Mouse (Mus musculus): ENCODE results near the gene Atrn. TPM values are rescaled to one million over a fixed set of nuclear protein-coding genes. Genes with fewer than 3 reads are reported as not detected.
"Not testable (repeated sequence)": the region's sequence is repeated elsewhere in the genome, so short reads cannot be mapped to it uniquely, and the experiment has no call there.

The Atrn gene
- total and polyA plus RNA-seq, 3 experiments = 10.3 to 31.5 (median 27.3) TPM

DNA sequence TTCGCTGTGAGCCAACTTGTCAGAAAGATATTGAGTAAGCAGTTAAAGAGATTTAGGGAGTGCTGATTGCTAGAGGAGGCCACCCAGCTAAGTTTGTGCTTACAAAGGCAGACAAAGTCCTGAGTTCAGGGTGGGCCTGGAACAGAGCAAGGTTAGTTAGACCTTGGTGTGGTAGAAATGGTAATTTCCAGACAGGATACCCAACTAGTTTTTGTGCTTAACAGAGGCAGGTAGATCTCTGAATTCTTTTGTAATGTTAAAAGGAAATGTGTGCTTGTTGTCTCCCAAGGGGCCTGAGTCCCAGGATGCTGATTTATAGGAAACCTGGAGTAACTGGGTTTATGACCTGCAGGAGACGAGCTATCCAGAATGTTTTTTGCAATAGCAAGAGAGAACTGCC lies 52.6 kb downstream of the Atrn start:
- no peak for DNase-seq

DNA sequence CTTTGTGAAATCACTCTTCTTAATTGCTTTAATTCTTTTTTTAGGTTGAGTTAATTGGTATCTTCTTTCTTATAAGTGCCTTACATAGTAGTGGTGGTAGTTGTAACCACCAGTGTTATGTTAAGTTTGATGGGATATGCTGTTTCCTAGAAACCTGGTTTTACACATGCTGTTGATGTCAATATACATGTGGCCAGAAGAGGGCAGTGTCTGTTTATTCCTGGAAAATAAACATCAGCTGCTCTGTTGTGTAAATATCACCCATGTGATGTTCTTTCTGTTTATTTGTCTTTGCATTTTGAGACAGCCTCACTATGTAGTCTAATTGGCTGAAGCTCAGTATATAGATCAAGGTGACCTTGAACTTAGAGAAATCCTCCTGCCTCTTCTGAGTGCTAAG lies 55.6 kb downstream of the Atrn start:
- no peak for DNase-seq

- DNase-seq = no peak
Measured at GRCm38 (mm10) chr2:130965042-130965441, 58.7 kb downstream of the Atrn start.

DNA sequence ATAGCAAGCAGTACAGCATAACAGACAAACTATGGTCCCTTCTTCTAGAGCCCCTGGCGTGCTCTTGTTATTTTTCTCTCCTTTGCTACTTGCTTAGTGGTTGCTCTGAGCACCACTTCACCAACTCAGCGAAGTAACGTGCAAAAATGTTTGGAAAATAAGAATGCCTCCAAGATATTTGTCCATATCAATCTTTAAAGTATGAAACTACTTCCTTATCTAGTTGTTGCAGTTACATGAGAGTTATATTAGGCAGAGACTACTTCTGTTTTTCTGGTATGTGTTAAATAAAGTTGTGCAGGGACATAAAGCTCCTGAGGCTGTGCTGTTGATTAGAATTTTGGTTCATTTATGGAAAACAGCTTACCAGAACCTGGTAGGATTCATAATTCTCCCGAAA lies 64.7 kb downstream of the Atrn start:
- DNase-seq = no peak

- peak; percentile 66 for DNase-seq
Measured at GRCm38 (mm10) chr2:130972386-130972785, 66.1 kb downstream of the Atrn start.

DNA sequence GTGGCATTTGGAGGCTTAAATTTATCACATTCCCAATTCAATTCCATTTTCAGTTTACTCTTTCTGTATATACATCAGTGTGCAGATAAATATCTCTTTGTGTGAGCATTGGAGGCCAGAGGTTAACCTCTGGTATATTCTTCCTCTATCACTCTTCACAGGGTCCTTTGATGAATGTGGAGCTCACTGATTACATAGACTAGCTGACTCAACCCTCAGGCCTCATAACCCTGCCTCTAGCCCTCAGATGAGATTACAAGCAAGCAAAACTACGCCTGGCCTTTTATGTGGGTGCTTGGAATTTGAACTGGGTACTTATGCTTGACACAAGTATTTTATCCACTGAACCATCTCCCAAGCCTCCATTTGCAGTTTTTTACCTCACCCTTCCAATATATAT lies 68.6 kb downstream of the Atrn start:
- no peak for DNase-seq

DNA sequence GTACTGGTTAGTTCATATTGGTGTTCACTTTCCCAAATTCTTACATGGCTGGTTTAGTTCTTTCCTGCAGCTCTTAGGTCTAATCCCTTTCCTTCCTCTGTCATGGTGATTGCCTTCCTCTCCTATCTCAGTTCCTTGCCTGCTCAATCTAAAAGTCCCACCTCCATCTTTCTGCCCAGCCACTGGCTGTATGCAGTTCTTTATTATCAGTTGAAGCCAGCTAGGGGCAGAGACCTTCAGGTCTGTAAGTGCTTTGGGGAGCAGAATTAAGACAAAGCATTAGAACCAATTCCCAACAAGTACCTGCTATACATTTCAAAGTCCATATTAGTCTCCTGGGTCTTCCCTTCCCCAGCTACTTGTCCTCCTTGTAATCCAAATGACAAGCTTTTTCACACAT lies 71.3 kb downstream of the Atrn start:
- no peak for DNase-seq

DNA sequence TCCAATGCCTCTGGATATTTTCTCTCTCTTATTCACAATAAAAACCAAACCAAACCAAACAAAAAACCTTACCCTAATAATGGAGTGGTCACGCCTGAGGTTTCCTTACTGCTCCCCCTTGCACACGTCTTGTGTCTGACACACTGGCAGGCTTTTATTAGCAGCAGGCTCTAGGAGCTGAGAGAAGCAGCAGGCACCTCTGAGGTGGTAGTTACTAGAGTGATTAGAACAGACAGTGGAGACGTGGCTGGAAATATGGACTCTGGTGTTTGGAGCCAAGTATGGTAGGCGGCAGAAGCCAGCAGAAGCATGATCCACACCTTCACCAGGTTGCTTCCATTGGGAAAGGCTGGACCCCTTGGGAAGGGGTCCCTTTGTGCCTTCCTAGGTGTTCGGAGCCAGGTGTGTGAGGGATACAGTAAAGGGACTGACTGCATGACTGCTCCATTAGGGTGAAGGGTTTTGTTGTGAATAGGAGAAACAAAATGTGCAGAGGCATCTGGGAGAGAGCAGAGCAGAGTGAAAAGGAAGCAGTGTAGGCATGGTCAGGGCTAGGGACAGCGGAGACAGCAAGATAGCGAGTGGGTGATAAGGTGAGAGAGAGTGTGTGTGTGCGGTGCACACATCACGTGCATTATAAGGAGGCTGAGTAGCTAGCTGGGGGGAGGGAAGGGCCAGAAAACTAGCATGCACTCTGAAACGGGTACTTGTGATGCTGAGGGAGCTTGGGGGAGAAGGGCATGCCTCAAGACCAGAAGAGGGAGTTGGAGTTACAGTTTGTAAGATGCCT lies 72.0 kb downstream of the Atrn start:
- DNase-seq = no peak

DNA sequence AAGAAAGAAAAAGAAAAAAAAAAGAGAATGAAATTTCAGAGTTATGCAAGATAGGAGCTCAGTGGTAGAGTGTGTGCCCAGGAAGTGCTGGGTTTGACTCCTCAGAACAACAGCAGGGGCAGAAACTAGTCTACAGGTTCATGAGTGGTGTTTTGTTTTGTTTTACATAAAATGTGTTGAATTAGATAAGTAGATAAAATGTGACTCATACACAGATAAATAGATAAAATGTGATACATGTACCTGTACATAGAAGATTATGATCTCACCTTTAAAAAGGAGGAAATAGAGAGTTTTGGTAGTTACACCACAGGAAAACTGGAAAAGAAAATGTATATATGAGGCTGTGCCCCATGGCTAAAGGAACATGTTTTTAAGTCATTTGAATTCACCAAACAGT lies 72.8 kb downstream of the Atrn start:
- no peak for DNase-seq

DNA sequence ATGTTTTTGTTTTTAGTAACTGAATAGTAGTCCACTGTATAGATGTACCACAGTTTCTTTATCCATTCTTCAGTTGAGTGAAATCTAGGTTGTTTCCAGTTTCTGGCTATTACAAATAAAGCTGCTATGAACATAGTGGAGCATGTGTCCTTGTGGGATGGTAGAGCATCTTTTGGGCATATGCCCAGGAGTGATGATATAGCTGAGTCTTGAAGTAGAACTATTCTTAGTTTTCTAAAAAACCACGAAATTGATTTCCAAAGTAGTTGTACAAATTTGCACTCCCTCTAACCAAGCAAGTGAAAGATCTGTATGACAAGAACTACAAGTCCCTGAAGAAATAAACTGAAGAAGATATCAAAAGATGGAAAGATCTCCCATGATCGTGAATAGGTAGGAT lies 86.5 kb downstream of the Atrn start:
- DNase-seq = no peak

- no peak for DNase-seq
Measured at GRCm38 (mm10) chr2:131009123-131009522, 102.8 kb downstream of the Atrn start.

- no peak for DNase-seq
Measured at GRCm38 (mm10) chr2:131010566-131010965, 104.3 kb downstream of the Atrn start.

GRCm38 (mm10) chr2:131025230-131025629 lies 118.9 kb downstream of the Atrn start:
- peak; percentile 47 for DNase-seq

DNA sequence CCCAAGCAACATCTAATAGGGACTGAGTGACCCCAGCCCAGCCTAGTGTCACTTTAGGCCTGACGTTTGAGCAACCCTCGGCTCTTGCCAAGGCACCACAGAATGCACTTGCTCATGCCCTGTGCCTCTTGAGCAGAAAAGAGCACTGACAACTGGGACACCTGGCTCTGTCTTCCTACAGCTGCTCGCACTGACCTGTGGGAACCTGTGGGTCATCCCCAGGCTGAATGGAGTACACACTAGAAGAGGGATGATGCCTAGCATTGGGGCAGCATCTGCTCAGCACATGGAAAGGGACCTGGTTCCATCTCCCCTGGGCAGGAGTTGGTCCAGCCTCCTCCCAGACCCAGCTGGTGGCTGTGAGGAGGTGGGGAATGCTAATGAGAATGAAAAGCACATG lies 120.6 kb downstream of the Atrn start:
- DNase-seq = no peak

- DNase-seq = peak; percentile 62
Measured at GRCm38 (mm10) chr2:131029065-131029935, 123.0 kb downstream of the Atrn start.

DNA sequence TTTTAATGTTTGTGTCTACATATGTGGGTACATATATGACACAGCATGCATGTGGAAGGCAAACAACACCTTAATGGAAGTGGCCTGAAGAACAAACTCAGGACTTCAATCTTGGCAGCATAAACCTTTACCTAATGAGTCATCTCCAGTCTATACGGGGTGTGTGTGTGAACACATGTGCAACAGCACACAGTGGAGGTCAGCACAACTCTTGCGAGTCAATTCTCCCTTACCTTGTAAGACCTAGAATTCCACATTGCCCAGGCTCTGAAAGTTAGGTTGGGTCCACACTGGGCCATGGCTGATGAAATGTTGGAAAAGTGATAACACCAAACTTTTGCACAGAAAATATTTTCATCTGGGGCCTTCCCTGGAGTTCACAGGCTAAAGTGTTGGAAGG lies 124.3 kb downstream of the Atrn start:
- DNase-seq = no peak

DNA sequence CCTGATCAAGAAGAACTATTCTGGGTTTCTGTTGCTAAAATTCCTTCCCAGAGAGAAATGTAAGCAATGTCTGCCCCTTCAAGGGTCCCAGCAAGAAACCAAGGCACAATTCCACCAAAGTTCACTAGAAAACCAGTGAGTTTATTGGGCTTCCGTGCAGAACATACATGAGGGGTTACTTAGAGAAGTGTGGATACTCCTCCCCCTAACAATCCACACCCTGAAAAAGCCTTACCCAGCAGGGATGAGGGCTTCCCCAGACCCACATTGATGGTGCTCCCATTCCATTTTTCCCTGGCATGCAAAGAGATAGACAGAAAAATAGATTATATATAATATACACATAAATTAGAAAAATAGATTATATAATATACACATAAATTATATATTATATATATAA lies 124.7 kb downstream of the Atrn start:
- no peak for DNase-seq

DNA sequence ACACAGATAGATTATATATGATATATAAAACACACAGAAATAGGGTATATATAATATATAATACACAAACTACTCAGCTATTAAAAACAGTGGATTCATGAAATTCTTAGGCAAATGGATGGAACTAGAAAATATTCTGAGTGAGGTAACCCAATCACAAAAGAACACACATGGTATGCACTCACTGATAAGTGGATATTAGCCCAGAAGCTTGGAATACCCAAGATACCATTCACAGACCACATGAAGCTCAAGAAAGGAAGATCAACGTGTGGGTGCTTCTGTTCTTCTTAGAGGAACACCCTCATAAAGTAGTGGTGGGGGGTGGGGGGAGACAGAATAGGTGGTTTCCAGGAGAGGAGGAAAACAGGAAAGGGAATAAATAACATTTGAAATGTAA lies 125.1 kb downstream of the Atrn start:
- DNase-seq = not testable (repeated sequence)

DNA sequence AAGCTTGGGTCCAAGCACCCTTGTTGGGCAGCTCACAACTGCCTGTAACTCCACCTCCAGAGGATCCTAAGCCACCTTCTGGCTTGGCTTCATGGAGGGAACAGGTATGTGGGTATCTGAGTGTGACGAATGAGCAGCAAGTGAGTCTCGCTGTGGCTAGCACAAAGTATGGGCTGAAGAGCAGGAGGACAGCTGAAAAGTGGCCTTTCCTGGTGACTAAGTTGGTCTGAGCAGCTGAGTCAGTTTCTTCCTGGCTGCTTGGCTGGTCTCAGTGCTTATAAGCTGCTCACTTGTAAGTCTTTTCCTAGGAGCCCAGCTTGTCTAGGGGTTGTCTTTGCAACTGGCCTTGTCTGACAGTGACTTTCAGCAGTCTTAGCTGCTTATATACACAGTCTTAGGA lies 130.0 kb downstream of the Atrn start:
- DNase-seq = no peak

DNA sequence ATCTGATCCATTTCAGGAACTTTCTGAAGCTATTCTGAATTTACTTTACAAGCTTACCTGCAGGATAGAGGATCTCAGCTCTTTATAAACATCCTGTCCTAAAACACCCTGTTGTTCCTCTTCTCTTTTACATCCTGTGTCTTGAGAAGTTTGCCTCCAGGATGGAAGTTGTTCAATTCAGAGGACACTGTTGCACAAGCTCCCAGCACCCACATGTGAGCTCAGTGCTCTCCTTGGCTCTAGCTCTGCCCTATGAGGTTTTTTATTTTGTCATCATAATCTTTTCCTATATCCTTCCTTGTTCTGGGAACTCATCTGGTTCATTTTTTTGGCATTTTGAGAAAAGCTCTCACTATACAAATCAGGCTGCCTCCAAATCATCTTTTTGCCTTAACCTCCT lies 130.5 kb downstream of the Atrn start:
- no peak for DNase-seq

GRCm38 (mm10) chr2:131037226-131037990 lies 131.1 kb downstream of the Atrn start:
- peak; percentile 46 for DNase-seq

- DNase-seq = no peak
Measured at GRCm38 (mm10) chr2:131038197-131038596, 131.9 kb downstream of the Atrn start.

GRCm38 (mm10) chr2:131038675-131039074 lies 132.4 kb downstream of the Atrn start:
- DNase-seq = no peak

Data from adrenal gland, adult 2 months (tissue).